Mouse (Mus musculus) erythroblast, embryonic 14.5 days (primary cell): ENCODE measurements around the gene Ralgds.

Experiments used
- GATA1 ChIP-seq: IDR thresholded peaks from 2 replicates; pipeline ENCODE4 v1.6.1; 2012; ENCODE audit warnings: low read length, inconsistent platforms, mixed read lengths
- TAL1 ChIP-seq: IDR thresholded peaks from 3 replicates; pipeline ENCODE4 v1.6.1; 2012; ENCODE audit warnings: low read length, inconsistent platforms, mixed read lengths

DNA sequence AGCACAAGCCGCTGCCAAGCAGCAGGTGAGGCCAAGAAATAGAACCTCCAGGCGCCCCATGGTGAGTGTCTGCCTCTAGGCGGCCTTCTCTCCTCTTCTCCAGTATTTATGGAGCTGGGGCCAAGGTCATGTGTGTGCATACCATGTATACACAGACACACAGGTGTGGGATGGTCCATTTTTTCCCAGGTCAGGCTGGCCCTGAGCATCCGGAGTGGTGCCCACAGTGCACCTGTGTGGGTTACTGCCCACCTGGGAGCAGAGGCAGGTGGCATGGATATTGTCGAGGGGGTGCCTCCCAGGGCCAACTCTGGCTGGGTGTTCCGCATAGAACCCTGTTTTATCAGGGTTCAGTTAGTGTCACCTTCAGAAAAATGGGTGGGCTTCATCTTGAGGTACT, 50.4 kb downstream of the Ralgds start, which contains the start of gene Cel:
- TF ChIP-seq GATA1 (no peak), TAL1 (no peak)
